Mouse (Mus musculus) cerebellum, adult 2 months (tissue): ENCODE measurements around the gene Angpt4. TPM values are rescaled to one million over a fixed set of nuclear protein-coding genes. Genes with fewer than 3 reads are reported as not detected.

ENCODE experiments used
- DNase-seq, 2 experiments: peaks; one replicate each; pipeline ENCODE4 v3.0.0; 2021
- H3K27ac ChIP-seq: fragments of 200-500 bp; 2 replicates; pipeline ENCODE4 v1.5.1; 2012; ENCODE audit warnings: low read length, control low read depth, inconsistent platforms; ENCODE audit not compliant: insufficient read depth
- H3K27me3 ChIP-seq: fragments of 200-500 bp; 2 replicates; pipeline ENCODE4 v1.6.1; 2012; ENCODE audit warnings: inconsistent platforms, mild to moderate bottlenecking, low read length, moderate library complexity; ENCODE audit not compliant: control insufficient read depth, insufficient read depth
- H3K4me1 ChIP-seq: fragments of 200-500 bp; 2 replicates; pipeline ENCODE4 v1.6.1; 2011; ENCODE audit warnings: low read length; ENCODE audit not compliant: control insufficient read depth, insufficient read depth
- H3K4me3 ChIP-seq: fragments of 200-500 bp; replicated peaks from 2 replicates; pipeline ENCODE3; 2011; ENCODE audit warnings: mild to moderate bottlenecking, low read depth, low read length, control low read depth; ENCODE audit not compliant: insufficient read depth
- CTCF ChIP-seq: fragments of 200-500 bp; IDR thresholded peaks from 2 replicates; pipeline ENCODE4 v1.5.1; 2011; ENCODE audit warnings: low read depth, mild to moderate bottlenecking, control low read depth, low read length, moderate library complexity, borderline replicate concordance; ENCODE audit not compliant: insufficient read depth
- POLR2A ChIP-seq: fragments of 200-500 bp; IDR thresholded peaks from 2 replicates; pipeline ENCODE4 v1.6.1; 2011; ENCODE audit warnings: low read length, control low read depth, borderline replicate concordance; ENCODE audit not compliant: insufficient read depth
- whole genome bisulfite sequencing: fragments of 180-500 bp; shearing (Covaris S2); methylation state at CpG from one replicate; pipeline ENCODE4 v1.1.7; 2018; 5-methylcytosine and 5-hydroxymethylcytosine counted together
- polyA plus RNA-seq: library from polyadenylated mRNA; depleted of rRNA; stranded (reverse); fragments of >200 nt; gene quantifications from 2 replicates; pipeline ENCODE4 v1.2.3, GENCODE M21; 2012

The Angpt4 gene
- polyA plus RNA-seq, 1 experiment: 0.23 TPM

- Histone ChIP-seq H3K27me3 (no peaks in the 10 kb centered on the region; the same call in 1 of the 2 replicates), H3K4me1 (no peaks in the 10 kb centered on the region), H3K27ac (no peak overlapping the region), H3K4me3 (no peak overlapping the region)
- no peak for DNase-seq
- 88% methylated on average over 8 of the region's 8 CpGs for WGBS
- TF ChIP-seq CTCF (no peak), POLR2A (no peak)
Observed at GRCm38 (mm10) chr2:151953665-151954064, 42.7 kb downstream of the Angpt4 start.

GRCm38 (mm10) chr2:151956500-151957137 is 45.6 kb downstream of the Angpt4 start:
- no peak overlapping the region for H3K27ac ChIP-seq
- no peak for TF ChIP-seq POLR2A
- no peak for TF ChIP-seq CTCF

GRCm38 (mm10) chr2:151959274-151959673 is 48.3 kb downstream of the Angpt4 start:
- DNase-seq: no peak
- TF ChIP-seq POLR2A (no peak), CTCF (no peak)
- Histone ChIP-seq H3K27ac (no peak overlapping the region), H3K4me1 (peaks cover 3% of the 10 kb centered on the region), H3K4me3 (no peak overlapping the region), H3K27me3 (no peaks in the 10 kb centered on the region)
- 82% methylated on average over 5 of the region's 5 CpGs for WGBS

More at GRCm38 (mm10) chr2:151956500-151957137, 45.6 kb downstream of the Angpt4 start:
- Histone ChIP-seq H3K27me3 (no peaks in the 10 kb centered on the region), H3K4me1 (no peaks in the 10 kb centered on the region), H3K4me3 (no peak overlapping the region)
- no peak for DNase-seq
- WGBS: 51% methylated on average over 4 of the region's 4 CpGs

DNA sequence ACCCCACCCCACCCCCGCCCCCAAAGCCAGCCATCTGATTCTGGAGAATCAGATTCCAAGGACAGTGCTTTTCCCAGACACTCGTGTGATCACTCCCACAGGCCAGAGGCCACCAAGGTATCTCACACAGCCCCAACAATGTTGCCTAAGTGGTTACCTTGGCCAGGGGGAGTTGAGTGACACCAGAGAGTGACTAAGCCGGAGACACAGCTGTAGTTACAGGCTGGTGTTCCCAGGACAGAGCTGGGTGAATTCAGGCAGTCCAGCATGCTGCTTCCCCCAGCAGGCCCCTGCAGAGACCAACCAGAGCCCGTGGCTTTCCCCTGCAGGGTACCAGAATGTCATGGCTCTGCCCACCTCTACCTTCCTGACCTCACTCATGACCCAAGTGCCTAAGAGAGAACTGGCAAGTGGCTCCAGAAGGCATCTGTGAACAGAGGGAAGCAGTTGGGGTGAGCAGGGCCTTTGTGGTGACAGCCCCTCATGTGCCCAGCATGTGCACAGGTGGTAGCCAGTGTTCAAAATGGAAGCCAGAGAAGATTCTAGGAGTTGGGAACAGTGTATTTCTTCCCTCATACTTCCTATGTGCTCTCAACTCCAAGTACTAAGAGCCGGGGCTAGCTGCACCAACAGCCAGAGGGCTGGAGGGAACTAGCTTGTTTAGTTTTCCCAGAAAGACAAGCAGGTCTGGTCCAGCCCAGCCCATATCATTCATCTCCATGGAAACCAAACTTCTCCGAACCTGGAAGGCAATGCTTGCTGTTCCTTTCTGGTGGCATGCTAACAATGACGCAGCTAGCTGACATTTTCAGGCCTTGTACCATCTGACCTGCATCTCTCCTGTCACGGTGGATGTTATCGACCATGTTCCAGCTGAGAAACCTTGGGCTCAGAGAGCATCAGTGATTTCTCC is 50.5 kb downstream of the Angpt4 start:
- no peaks in the 10 kb centered on the region; the same call in 1 of the 2 replicates for H3K27me3 ChIP-seq
- H3K4me1 ChIP-seq: peaks cover 3% of the 10 kb centered on the region
- 79% methylated on average over 9 of the region's 9 CpGs for WGBS
- no peak overlapping the region for H3K27ac ChIP-seq
- no peak overlapping the region for H3K4me3 ChIP-seq
- TF ChIP-seq CTCF (no peak), POLR2A (no peak)
- DNase-seq: no peak

DNA sequence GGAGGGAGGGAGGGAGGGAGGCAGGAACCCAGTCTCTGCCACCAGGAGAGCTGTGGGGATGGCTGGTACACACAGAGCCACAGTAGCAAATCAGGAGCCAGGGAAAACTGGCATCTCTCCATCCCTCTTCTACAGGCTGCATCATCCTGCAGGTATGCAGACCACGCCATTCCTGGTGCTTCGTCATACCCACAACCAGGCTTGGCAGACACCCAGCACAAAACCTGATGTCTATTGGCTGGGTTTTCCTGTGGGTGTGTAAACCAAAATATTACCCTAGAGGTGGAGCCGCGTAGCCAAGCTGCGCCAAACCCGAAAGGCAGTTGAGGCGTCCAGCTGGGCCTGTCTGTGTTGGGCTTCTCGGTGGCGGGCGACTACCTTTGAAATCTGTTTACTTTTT is 51.5 kb downstream of the Angpt4 start:
- no peaks in the 10 kb centered on the region; the same call in 1 of the 2 replicates for H3K27me3 ChIP-seq
- no peak overlapping the region for H3K27ac ChIP-seq
- 15% methylated on average over 10 of the region's 10 CpGs for WGBS

GRCm38 (mm10) chr2:151963319-151963718 is 52.3 kb downstream of the Angpt4 start:
- no peak for TF ChIP-seq CTCF
- TF ChIP-seq POLR2A: no peak
- 91% methylated on average over 5 of the region's 5 CpGs for WGBS

More for the DNA sequence above, 51.5 kb downstream of the Angpt4 start:
- DNase-seq: peak; percentile 82 to 89
- peak overlapping the region; percentile 7 for H3K4me3 ChIP-seq
- H3K4me1 ChIP-seq: peaks cover 3% of the 10 kb centered on the region
- TF ChIP-seq POLR2A (no peak), CTCF (no peak)

GRCm38 (mm10) chr2:151964052-151964451 is 53.0 kb downstream of the Angpt4 start:
- Histone ChIP-seq H3K4me3 (no peak overlapping the region), H3K4me1 (peaks cover 3% of the 10 kb centered on the region), H3K27ac (no peak overlapping the region), H3K27me3 (no peaks in the 10 kb centered on the region; the same call in 1 of the 2 replicates)
- DNase-seq: no peak
- TF ChIP-seq CTCF: no peak
- 34% methylated on average over 9 of the region's 9 CpGs for WGBS

More at GRCm38 (mm10) chr2:151963319-151963718, 52.3 kb downstream of the Angpt4 start:
- DNase-seq: no peak
- no peak overlapping the region for H3K27ac ChIP-seq
- no peaks in the 10 kb centered on the region; the same call in 1 of the 2 replicates for H3K27me3 ChIP-seq
- H3K4me3 ChIP-seq: no peak overlapping the region
- peaks cover 3% of the 10 kb centered on the region for H3K4me1 ChIP-seq
